Mouse (Mus musculus) thymus, adult 2 months (tissue): ENCODE results near the gene Cldn7. TPM values are rescaled to one million over a fixed set of nuclear protein-coding genes. Genes with fewer than 3 reads are reported as not detected.
"Not testable (repeated sequence)": the region's sequence is repeated elsewhere in the genome, so short reads cannot be mapped to it uniquely, and the experiment has no call there.

Source experiments
- DNase-seq: peaks from one replicate; pipeline ENCODE4 v3.0.0; 2021
- H3K27ac ChIP-seq: fragments of 200-500 bp; 2 replicates; pipeline ENCODE4 v1.5.1; 2012; ENCODE audit warnings: low read length, control low read depth; ENCODE audit not compliant: control insufficient read depth, insufficient read depth
- H3K27me3 ChIP-seq: fragments of 200-500 bp; 2 replicates; pipeline ENCODE4 v1.6.1; 2012; ENCODE audit warnings: mild to moderate bottlenecking, low read length, moderate library complexity, mixed read lengths; ENCODE audit not compliant: control insufficient read depth, insufficient read depth
- H3K36me3 ChIP-seq: fragments of 200-500 bp; 2 replicates; pipeline ENCODE4 v1.6.1; 2012; ENCODE audit warnings: mild to moderate bottlenecking, low read length, moderate library complexity; ENCODE audit not compliant: control insufficient read depth, insufficient read depth
- H3K4me1 ChIP-seq: fragments of 200-500 bp; replicated peaks from 2 replicates; pipeline ENCODE4 v1.6.1; 2012; ENCODE audit warnings: low read length; ENCODE audit not compliant: control insufficient read depth, insufficient read depth
- H3K4me3 ChIP-seq: fragments of 200-500 bp; 2 replicates; pipeline ENCODE4 v1.5.1; 2012; ENCODE audit warnings: mild to moderate bottlenecking, low read length, control low read depth, moderate library complexity; ENCODE audit not compliant: control insufficient read depth, insufficient read depth
- CTCF ChIP-seq: fragments of 200-500 bp; IDR thresholded peaks from 2 replicates; pipeline ENCODE4 v1.5.1; 2012; ENCODE audit warnings: mild to moderate bottlenecking, control low read depth, low read length, moderate library complexity, borderline replicate concordance; ENCODE audit not compliant: control insufficient read depth, poor library complexity, insufficient read depth; ENCODE audit errors: extremely low read depth
- POLR2A ChIP-seq: fragments of 200-500 bp; IDR thresholded peaks from 2 replicates; pipeline ENCODE4 v1.6.1; 2012; ENCODE audit warnings: mild to moderate bottlenecking, low read length, control low read depth, moderate library complexity; ENCODE audit not compliant: control insufficient read depth, poor library complexity, insufficient read depth; ENCODE audit errors: extremely low read depth
- WGBS: fragments of 180-500 bp; shearing (Covaris S2); methylation state at CpG from one replicate; pipeline ENCODE4 v1.1.7; 2018; 5-methylcytosine and 5-hydroxymethylcytosine counted together
- polyA plus RNA-seq: library from polyadenylated mRNA; depleted of rRNA; stranded (reverse); fragments of >200 nt; gene quantifications from 2 replicates; pipeline ENCODE4 v1.2.3, GENCODE M21; 2012

Gene Cldn7
- polyA plus RNA-seq, 1 experiment: 6.0 TPM

DNA sequence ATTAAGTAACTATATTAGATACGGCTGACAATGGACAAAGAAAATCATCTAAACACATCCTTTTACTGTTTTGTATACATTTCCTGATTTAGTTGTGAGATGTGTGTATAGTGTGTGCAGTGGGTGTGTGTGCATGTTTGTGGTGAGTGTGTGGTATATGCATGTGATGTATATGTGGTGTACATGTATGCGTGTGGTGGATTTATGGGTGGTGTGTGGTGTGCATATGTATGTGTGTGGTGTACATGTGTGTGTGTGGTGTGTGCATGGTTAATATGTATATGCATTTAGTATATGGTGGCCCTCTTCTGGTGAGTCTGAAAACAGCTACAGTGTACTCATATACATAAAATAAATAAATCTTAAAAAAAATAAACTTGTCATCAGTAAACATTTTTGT, 37.1 kb upstream of the Cldn7 start:
- H3K27me3 ChIP-seq: no peaks in the 10 kb centered on the region
- no peak overlapping the region for H3K27ac ChIP-seq
- no peaks in the 10 kb centered on the region for H3K36me3 ChIP-seq
- TF ChIP-seq CTCF: no peak
- TF ChIP-seq POLR2A: no peak
- H3K4me3 ChIP-seq: no peak overlapping the region
- 98% methylated on average over 2 of the region's 2 CpGs for WGBS
- peaks cover 12% of the 10 kb centered on the region for H3K4me1 ChIP-seq
- DNase-seq: no peak

DNA sequence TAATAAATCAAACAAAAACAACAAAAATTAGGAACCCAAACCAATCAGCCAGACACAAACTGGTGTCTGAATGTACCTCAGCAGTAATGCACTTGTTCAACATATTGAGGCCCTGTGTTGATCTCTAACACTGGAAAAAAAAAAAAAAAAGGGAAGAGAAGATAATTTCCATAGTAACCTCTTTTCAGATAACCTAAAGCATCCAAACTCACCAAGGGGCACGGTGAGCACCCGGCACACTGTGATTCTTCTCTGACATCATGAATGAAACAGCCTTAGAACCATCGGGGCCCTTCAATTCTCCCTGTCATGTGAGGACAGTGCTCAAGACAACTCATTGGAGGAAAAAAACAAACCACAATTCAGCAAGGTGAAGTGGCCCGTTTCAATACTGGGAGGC, 34.9 kb upstream of the Cldn7 start:
- TF ChIP-seq POLR2A: no peak
- no peak for TF ChIP-seq CTCF
- no peaks in the 10 kb centered on the region for H3K36me3 ChIP-seq
- WGBS: 68% methylated on average over 4 of the region's 4 CpGs
- peaks cover 20% of the 10 kb centered on the region for H3K4me1 ChIP-seq
- no peaks in the 10 kb centered on the region for H3K27me3 ChIP-seq
- no peak for DNase-seq
- H3K4me3 ChIP-seq: no peak overlapping the region
- no peak overlapping the region for H3K27ac ChIP-seq

GRCm38 (mm10) chr11:69930176-69930575, 34.4 kb upstream of the Cldn7 start:
- not testable (repeated sequence) for H3K27ac ChIP-seq, H3K36me3 ChIP-seq, H3K4me3 ChIP-seq, H3K27me3 ChIP-seq, DNase-seq
- 96% methylated on average over 8 of the region's 8 CpGs for WGBS
- H3K4me1 ChIP-seq: peaks cover 22% of the 10 kb centered on the region

- peak; percentile 31 for DNase-seq
- Histone ChIP-seq H3K4me3 (peak overlapping the region; percentile 21), H3K4me1 (peaks cover 29% of the 10 kb centered on the region), H3K27me3 (no peaks in the 10 kb centered on the region), H3K36me3 (no peaks in the 10 kb centered on the region), H3K27ac (peak overlapping the region; percentile 91)
- TF ChIP-seq POLR2A: no peak
- TF ChIP-seq CTCF: no peak
- whole genome bisulfite sequencing: 13% methylated on average over 3 of the region's 3 CpGs
Measured at GRCm38 (mm10) chr11:69930967-69931537, 33.5 kb upstream of the Cldn7 start.

DNA sequence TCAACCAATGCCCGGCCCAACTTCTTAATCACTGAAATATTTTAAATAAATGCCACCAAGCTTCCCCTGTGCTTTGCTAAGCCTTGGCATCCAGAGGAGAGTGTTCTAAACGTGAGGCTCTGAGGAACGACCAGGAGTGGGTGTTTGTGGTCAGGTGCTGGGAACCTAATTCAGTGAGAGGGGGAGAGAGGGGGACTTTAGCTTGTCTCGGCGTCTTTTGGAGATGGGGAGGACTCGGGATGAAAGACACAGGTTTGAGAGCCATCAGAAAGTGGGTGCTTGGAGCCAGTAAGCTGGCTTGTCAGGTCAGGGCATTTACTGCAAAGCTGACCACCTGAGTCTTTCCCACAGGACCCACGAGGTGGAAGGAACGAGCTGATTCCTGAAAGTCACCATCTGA, 32.8 kb upstream of the Cldn7 start:
- Histone ChIP-seq H3K27me3 (no peaks in the 10 kb centered on the region), H3K36me3 (no peaks in the 10 kb centered on the region), H3K4me3 (no peak overlapping the region), H3K27ac (peak overlapping the region; percentile 91; the same call in 1 of the 2 replicates), H3K4me1 (peaks cover 36% of the 10 kb centered on the region)
- no peak for DNase-seq
- TF ChIP-seq CTCF (no peak), POLR2A (no peak)
- 22% methylated on average over 8 of the region's 8 CpGs for WGBS

DNA sequence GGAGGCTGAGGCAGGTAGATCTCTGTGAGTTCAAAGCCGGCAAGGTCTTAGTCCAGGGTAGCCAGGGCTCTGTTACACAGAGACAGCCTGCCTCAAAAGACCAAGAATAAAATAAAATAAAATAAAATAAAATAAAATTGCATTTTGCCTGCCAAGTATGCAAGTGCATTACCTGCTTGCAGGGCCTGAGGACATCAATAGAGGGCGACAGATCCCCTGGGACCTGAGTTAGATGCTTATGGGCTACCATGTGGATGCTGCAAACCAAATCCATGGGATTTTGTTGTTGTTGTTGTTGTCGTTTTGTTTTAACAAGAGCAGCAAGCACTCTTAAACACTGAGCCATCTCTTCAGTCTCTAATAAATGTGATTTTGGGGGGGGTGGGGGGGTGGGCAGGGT, 32.3 kb upstream of the Cldn7 start:
- TF ChIP-seq CTCF (no peak), POLR2A (no peak)
- WGBS: 68% methylated on average over 3 of the region's 3 CpGs
- peak; percentile 48 for DNase-seq

GRCm38 (mm10) chr11:69933066-69933465, 31.5 kb upstream of the Cldn7 start:
- Histone ChIP-seq H3K36me3 (no peaks in the 10 kb centered on the region), H3K27ac (no peak overlapping the region), H3K4me3 (no peak overlapping the region), H3K4me1 (peaks cover 39% of the 10 kb centered on the region), H3K27me3 (no peaks in the 10 kb centered on the region)
- no peak for DNase-seq
- 10% methylated on average over 4 of the region's 4 CpGs for WGBS
- TF ChIP-seq POLR2A (no peak), CTCF (no peak)

More for the DNA sequence above, 32.3 kb upstream of the Cldn7 start:
- Histone ChIP-seq H3K4me3 (no peak overlapping the region), H3K36me3 (no peaks in the 10 kb centered on the region), H3K4me1 (peaks cover 39% of the 10 kb centered on the region), H3K27ac (peak overlapping the region; percentile 91; the same call in 1 of the 2 replicates), H3K27me3 (no peaks in the 10 kb centered on the region)
